Mouse (Mus musculus) cerebellum, postnatal 36 days (tissue): ENCODE data around the gene Rpl23.

Source experiments
- DNase-seq, 2 experiments: peaks; one replicate each; pipeline ENCODE4 v3.0.0; 2021 to 2022; ENCODE audit warnings: mixed read lengths in 2 of 2

Gene Rpl23

DNA sequence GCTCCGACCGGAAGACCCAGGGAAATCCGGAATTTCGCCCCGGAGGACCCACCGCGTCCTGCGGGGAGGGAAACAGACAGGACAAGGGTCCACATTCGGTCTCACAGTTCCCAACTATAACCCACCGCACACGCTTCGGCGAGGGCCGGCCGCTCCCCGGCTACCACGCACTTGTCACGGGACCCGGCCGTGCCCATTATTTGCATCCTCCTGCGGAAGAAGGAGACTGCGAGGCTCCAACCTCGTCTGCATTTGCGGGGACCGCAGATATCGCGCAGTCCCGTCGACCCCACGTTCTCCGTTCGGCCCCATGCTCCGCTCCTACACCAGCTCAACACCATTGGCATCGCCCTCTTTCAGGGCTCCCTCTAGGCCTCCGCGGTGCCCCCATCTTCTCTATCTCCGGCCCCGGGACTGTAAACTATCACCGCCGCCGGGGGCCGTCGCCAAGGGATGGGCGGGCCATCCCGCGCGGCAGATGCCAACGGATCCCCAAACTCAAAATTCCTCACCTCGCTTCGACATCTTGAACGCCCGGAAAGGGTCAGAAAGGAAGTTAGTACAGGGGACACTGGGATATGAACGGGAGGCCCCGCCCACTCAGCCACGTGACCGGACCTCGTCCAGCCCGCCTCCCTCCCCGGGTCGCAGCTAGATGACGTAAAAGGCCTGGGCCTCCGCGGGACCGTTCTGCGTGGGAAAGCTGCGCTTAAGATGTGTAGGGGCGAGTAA, at the start of gene Rpl23:
Gene Rpl23, minus strand, starts transcription at position 606 of the 732 bp plus-strand sequence.
- DNase-seq = peak; percentile 99 to 100

DNA sequence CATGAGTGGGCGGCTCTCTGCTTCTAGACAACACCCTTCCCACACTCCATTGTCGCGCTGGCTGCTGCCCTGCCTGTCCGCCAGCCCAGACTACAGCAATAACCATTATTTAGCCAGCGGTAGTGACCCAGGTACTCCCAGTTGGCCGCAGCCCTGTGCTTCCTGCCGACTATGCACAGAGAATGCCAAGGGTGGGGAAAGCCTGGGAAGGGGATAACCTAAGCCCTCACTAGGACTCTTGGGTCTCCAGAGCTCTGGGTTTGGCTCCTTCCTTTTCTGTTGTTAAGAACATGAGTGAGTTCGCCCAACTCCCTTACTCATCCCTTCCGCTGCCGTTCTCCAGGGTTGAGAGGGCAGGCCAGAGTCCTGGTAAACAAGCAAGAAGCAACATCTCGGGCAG, 49.8 kb upstream of the Rpl23 start:
- DNase-seq = no peak

DNA sequence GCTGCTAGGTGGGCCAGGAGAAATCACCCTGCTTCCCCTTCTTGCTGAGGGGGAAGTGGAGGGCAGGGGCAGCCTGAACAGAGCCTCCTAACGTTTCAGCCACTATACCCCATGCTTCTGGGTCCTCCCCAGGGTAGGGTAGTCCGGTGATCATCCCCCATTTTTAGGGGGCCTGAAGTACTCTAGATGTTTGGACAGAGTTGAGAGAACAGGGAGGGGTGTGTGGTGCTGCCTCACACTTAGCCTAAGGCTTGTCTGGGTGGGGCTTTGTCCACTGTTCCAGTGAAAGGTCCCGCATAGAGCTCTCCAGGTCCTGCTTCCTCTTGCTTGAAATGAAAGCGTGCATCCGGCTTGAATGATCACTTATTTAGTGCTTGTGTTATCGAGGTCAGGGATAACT, 48.3 kb upstream of the Rpl23 start:
- DNase-seq = no peak

DNA sequence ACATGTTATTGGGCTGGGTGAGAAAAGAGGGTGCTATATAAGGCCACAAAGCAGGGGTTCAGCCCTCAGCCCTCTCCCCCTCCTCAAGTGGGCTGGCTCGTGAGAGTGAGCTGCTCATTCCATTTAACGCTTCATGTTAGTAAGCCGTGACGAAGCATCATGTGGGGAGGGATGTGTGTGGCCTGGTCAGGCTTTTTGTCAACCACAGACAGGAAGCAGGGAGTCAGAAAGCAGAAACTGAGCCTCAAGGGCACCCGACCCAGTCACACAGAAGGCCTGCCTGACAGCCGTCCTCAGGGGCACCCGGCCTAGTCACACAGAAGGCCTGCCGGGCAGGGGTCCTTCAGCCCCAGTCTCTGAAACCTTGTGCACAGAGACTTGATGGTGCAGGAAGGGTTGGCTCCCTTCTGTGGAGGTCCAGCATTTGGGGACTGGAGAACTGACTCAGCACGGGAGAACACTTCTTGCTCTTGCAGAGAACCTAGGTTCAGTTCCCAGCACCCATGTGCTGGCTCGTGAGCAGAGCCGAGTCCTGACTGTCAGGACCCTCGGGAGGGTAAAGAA, 47.8 kb upstream of the Rpl23 start:
- no peak for DNase-seq

DNA sequence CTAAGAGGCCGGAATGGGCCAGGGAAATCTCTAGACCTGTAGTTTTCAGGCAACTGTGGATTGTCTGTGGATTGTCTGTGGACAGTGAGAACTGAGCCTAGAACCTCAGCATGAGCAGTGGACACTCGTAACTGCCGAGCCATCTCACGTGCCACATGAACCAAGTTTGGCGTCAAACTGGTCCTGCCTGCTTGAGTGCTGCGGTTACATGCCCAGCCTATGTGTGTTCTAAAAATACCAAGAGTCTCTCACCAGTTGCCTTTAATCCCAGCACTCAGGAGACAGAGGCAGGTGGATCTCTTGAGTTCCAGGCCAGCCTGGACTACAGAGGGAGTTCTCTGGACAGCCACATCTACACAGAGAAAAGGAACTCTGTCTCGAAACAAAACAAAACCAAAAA, 47.1 kb upstream of the Rpl23 start:
- DNase-seq = no peak

DNA sequence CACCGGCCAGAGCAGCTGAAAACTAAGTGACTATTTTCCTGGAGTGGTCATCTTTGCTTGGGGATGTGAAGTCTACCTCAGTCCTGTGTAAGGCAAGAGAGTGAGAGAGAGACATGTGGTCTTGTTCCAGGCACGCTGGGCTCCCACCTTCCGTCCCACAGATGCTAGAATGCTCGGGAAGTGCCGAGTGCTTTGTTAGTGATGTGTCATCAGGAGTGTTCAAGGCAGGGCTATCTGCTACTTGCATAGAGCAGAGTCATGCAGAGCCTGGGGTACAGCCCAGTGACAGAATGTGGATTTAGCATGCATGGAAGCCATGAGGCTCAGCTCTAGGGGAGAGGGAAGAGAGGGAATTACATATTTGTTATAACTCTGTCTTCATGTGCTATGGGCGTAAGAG, 45.4 kb upstream of the Rpl23 start:
- no peak for DNase-seq

DNA sequence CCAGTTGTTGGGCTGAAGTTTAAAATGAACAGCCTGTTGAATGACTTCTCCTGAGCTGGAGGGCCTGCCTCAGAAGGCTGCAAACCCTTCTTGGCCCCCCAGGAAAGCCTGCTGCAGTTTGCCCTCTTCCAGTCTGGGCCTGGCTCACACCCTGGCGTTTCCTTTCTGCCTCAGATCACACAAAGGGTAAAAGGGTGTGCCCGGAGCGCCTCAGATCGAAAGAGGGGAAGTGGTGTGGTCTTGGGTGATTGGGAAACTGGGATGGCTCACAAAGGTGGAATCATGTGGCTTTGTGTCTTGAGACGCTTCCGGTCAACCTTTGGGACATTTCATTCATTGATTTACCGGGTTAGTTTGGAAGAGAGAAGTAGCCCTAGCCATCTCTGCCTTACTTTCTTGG, 44.2 kb upstream of the Rpl23 start:
- no peak for DNase-seq

DNA sequence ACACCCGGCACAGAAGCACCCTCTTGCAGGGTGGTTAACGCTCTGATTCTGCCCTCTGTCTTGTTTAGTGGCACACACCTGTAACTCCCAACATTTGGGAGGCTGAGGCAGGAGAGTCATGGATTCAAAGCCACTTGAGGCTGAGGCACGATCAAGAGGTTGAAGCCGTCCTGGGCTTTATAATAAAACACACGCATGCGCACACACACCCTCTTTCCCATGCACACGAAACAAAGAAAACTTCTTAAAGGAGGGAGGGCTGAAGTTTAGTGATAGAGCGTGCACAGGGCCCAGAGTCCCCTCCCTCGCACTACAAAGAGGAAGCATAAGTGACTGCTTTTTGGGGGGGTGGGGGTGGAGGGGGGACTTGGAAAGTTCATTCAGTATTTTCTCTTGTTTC, 43.7 kb upstream of the Rpl23 start:
- DNase-seq = no peak

DNA sequence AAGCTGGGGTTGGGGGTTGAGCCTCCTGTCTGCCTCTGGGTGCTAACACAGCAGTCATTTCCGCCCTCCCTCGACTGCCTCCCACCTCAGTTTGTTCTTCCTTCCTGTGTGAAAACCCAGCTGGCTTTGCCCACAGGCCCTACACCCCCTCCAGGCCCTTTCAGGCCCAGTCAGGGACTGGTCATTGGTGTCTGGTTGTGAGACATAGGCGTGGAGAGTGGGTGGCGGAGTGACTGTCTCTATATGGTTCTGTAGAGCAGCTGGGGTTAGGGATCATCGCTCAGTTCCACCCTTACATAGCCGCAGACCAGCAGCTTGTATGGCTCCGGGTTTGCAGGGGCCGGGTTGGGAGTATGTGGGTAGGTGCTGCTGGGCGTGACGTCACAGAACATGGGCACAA, 43.1 kb upstream of the Rpl23 start:
- DNase-seq = no peak

DNA sequence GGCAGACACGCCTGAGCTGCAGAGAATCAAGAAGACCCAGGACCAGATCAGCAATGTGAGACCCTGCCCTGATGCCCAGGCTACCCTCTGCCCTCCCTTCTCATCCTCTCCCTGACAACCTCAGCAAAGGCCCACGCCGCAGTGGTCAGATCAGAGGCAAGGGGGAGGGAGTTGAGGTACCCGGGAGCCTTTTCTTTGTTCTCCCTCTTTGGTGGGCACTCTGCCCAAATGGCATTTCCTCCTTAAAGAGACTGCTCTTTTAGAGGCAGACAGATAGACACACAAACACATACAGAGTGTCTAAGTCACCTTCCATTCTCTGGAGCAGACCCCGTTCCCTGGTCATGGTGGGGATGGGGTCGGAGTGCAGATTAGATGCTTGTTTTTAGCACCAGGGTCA, 42.7 kb upstream of the Rpl23 start:
- DNase-seq = no peak

DNA sequence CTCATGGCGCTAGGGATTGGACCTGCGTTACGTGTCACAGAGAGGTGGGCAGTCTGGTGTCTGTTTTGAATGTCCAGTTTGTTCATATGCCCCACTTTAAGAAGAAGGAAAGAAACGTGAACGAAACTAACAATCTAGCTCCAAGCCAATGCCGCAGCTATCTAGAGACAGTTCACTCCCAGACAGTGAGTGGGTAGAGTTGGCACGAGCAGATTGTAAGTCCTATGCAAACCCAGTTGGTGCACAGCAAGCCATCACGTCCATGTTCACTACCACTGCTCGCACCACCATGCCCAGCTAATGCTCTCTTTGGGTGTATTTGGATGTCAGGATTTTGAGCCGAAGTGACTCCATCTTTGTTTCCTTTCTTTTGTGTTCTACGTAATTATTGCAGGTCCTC, 41.9 kb upstream of the Rpl23 start:
- DNase-seq = no peak

DNA sequence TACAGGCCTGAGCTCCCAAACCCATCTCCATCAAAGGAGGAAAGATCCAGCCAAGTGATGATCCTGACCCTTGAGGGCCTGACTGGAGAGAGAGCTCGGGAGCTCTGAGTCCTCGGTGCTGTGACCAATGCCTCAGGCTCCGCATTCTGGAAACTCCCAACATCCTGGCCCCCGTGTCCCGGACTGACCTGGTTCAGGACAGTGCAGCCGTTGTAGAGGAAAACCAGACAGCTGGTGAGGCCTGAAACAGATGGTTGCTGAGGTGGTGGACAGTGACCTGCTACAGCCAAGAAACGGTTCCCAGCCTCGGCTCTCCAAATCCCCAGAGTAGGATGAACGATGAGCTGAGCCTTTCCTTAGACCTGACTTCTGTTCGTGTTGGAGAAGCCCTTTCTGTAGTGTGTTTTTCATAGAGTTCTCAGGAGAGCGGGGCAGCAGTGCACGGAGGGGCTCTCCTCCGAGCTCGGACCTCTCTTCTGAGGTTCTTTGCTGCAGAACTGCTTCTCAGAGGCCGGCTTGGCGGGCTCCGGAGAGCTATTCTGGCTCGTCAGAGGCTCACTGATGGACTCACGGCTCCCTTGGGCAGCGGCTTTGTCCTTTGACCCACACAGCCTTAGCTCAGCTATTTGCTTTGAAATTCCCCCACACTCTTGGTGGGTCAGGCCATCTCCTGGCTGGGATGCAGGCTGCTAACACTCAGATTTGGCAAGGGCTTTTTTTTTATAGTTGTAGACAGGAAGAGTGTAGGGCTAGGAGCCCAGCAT, 40.8 kb upstream of the Rpl23 start:
- DNase-seq = peak; percentile 70 to 77

DNA sequence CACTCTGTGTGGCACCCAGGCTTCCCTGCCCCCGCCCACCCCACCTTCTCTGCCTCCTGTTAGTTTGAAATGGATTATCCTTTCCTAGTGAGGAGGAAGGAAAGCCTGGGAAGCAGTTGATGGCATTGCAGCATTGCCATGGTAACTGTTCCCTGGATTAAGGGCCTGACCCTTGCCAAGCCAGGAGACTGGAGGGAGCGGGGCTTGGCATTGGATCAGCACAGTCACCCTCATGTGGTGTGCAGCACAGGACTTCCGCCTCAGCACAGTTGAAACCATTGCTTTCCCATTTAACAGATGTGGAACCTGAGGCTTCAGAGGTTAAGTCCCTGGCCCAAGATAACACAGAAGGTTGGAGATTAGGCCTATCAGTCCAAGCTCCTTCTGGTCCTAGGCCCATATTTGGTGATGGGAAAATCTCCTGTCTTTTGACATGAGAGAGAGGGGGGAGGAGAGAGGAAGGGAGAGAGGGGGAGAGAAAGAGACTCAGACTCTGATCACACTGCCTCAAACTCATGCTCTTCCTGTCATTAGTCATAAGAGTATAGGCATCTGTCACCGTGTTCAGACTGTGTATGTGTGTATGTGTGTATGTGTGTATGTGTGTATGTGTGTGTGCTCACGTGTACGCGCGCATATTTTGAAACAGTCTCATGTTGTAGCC, 39.3 kb upstream of the Rpl23 start:
- DNase-seq = no peak

DNA sequence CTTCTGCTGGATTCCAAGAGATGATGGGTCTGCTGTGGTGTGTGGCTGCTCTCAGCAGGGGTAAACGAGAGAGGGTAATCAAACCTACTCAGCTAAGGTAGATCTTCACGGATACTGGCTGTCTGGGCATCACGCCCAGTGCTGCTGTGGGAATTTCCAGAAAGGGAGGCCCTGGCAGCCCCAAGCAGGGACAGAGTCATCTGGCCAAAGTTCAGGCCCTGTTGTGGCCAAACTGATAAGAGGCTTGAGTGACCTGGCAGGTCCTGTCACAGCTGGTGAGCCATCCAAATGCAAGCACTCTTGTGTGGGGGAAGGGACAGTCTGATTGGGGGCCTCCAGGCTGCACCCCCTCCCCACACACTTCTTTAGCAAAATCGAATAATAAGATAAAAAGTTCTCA, 38.6 kb upstream of the Rpl23 start:
- DNase-seq = peak; percentile 46 to 58

DNA sequence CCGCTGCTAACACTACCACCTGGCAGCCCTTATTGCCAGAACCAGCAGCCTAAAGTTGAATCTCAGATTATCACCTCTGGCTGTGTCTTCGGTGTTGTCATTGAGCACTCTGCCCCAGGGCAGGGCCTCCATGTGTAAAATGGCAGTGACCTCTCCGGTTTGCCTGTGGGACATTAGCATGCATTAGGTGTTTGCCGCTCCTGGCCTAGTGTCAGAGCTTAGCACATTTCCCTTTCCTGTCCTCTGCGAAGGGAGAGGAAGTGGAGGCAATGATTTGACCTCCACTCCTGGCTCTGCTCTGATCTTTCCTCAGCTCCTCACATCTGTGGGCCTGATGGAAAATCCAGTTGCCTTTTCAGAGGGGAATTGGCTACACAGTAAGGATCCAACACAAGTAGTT, 37.7 kb upstream of the Rpl23 start:
- DNase-seq = no peak

DNA sequence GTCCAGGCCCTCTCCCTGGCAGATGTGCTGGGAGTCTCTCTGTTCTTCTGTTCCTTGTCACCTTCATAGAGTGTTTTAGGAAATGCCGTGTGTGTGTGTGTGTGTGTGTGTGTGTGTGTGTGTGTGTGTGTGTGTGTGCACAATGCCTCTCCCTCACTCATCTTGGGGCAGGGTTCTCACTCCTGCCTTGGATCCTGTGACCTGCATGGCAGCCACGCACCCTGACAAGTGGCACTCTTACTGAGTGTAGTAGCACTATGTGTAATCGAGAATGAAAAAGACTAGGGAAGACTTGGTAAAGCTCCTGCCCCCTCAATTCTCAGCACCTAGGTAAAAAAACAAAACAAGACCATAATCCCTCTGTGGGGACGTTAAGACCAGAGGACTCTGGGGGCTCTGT, 36.9 kb upstream of the Rpl23 start:
- no peak for DNase-seq

DNA sequence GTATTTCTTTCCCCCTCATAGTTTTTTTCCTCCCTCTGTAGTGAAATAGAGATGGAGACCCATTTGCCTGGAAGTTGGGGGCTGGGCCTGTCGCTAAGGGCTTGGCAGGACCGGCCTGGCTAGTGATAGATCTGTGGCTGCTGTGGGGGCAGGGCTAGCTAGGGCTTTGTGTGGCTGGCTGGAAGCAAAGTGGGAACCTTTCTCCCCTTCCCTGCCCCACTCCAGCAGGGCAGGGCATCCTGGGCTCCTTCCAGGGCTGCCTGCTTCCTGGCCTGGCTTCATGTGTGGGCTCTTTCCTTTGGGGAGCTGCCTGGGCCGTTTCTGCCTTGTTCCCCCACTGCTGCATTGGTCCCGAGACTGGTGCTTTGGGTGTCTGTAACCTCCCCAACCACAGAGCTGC, 36.3 kb upstream of the Rpl23 start:
- no peak for DNase-seq

DNA sequence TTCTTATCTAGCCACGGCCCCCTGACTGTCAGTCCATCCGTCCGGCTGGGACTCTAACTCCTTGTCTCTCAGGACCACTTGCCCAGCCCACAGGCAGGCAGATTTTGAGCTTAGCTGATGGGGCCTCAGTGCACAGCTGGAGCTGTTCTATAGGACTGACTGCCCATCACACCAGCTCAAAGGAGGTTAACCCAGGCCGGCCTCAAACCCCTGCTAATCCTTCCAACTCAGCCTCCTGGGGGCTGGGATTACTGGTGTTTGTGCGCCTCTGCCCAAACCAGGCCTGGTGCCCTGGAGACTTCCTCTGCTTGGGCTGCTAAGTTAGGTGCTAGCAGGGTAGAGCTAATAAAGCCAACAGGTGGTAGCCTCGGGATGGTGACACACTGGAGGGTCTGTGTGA, 35.8 kb upstream of the Rpl23 start:
- no peak for DNase-seq

DNA sequence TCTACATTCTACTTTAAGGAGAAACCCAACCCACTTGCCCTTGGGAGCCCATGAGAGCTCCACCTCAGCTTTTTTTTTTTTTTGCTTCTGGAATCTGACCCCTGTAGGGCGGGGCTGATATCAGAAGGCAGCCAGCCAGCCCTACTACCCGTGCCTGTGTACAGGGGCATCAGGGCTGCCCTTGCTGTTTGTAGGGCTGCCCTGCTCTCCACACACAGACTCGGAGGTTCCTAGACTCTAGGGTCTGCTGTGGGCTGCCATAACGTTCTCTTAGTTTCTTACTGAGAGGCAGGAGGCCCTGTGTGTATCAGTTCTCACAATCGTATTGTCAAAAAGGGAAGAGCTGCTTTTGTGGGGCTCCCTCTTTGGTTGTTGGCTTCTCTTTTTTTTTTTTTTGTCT, 35.1 kb upstream of the Rpl23 start:
- DNase-seq = no peak

DNA sequence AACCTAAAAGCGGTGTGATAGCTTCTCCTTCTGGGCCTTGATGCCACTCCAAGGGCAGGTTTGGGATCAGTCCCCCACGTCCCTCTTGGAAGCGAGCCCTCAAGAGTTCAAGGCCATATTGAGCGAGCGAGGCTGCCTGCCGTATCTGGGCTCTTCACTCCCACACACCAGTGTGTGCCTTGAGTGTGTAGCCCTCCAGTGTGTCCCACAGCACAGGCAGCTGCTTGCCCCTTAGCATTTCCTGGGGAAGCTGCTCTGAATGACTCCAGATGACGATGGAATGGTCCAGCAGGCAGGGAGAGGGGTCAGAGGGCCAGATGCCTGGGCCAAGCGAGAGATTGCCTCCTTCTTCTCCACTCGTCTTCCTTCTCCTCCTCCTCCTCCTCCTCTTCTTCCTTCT, 34.7 kb upstream of the Rpl23 start:
- no peak for DNase-seq

DNA sequence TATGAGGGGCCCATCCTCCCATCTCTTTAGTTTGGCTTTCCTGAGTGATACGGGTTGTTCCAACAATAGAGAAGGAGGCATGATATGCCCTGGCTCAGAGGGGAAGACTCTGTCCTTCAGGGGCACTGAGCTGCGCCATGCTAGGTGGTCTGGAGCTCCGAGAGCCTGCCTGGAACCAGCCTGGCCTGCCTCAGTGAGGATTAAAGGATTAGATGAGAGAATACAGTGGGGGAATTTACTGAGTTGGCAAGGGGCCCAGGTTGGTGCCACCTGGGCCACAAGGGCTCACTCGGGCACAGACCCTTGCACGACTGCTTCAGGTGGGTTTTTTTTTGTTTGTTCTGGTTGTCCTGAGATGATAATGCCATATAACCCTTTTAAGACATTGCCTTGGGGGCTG, 33.9 kb upstream of the Rpl23 start:
- no peak for DNase-seq

DNA sequence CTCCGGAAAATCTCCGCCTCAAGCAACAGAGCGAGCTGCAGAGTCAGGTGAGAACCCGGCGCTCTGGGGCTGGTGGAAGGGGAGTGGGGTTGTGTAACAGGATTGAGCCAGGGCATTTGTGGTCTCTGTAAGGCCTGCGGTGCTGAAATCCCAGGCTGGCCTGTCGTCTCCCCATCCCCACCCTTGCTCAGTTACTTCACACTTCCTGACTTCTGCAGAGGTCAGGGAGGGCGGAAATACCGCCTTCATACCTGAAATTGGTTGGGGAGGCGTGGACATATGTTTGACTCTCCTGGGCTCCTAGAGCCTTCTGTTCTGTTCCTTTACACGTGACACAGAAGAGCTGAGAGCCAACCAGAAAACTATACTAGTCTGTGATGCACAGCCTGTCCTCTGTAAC, 33.5 kb upstream of the Rpl23 start:
- DNase-seq = no peak

DNA sequence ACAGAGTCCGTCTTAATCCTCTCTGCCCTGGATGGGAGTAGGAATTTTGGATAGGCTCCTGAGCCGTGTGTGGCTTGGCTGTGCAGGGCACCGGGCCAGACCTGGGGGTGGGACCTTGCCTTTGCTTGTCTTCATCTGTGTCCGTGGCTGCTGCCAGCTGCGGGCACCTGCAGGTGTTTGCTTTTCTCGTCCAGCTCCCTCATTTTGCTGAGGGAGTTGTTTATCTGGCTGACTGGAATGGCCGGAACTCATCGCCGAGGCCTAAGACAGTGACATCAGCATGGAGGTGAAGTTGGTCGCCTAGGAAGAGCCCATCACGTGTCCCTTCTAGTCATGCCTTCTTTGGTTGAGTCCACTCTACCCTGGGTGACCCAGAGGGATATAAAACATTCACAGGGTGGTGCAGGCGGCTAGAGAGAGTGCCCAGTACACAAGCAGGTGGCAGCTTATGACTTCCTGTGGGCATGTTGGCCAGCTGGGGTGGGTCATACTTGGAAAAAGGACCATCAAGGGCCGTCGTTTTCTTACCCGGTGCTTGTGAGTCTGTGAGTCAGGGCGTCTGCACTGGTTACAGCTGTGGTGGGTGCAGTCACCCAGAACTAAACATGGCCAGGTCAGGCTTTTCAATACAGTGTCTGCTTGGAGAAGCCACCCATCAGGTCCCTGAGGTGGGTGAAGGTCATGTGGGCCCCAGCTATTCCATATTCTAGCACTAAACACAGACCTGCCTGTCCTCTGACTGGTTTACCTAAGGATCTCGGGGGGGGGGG, 31.7 kb upstream of the Rpl23 start:
- no peak for DNase-seq
